Mouse (Mus musculus) ES-E14 (cell line): ENCODE measurements around the gene Gm7030. TPM values are rescaled to one million over a fixed set of nuclear protein-coding genes. Genes with fewer than 3 reads are reported as not detected.
"Not testable (repeated sequence)": the region's sequence is repeated elsewhere in the genome, so short reads cannot be mapped to it uniquely, and the experiment has no call there.

Source experiments
- DNase-seq: peaks from one replicate; pipeline ENCODE4 v3.0.0-alpha.2; 2013; ENCODE audit warnings: low read depth, low spot score
- H3K27ac ChIP-seq: 2 replicates; pipeline ENCODE4 v1.5.1; 2012; ENCODE audit warnings: low read depth, mild to moderate bottlenecking, low read length, moderate library complexity, mixed read lengths; ENCODE audit not compliant: poor library complexity, insufficient read depth, severe bottlenecking
- H3K36me3 ChIP-seq: 2 replicates; pipeline ENCODE4 v1.6.1; 2012; ENCODE audit warnings: mild to moderate bottlenecking, low read length, moderate library complexity, mixed read lengths; ENCODE audit not compliant: control insufficient read depth, poor library complexity, insufficient read depth, severe bottlenecking
- H3K4me1 ChIP-seq, 2 experiments: fragments of 150-350 bp in 1 of 2; sonication (generic) in 1 of 2; 2 replicates each; pipeline ENCODE4 v1.6.1; 2012; ENCODE audit warnings: low read length in 2 of 2, mild to moderate bottlenecking in 1 of 2, mixed read lengths in 1 of 2; ENCODE audit not compliant: control insufficient read depth in 2 of 2, insufficient read depth in 2 of 2, poor library complexity in 1 of 2
- H3K4me3 ChIP-seq, 2 experiments: fragments of 150-350 bp in 1 of 2; sonication (generic) in 1 of 2; 2 replicates each; pipeline ENCODE4 v1.5.1; 2012; ENCODE audit warnings: low read length in 2 of 2, low read depth in 1 of 2, mild to moderate bottlenecking in 1 of 2, mixed read lengths in 1 of 2; ENCODE audit not compliant: insufficient read depth in 1 of 2, poor library complexity in 1 of 2, severe bottlenecking in 1 of 2
- H3K9ac ChIP-seq: 2 replicates; pipeline ENCODE4 v1.6.1; 2012; ENCODE audit warnings: low read depth, mild to moderate bottlenecking, low read length, mixed read lengths; ENCODE audit not compliant: poor library complexity, insufficient read depth, severe bottlenecking
- H3K9me3 ChIP-seq: fragments of 150-350 bp; sonication (generic); 2 replicates; pipeline ENCODE4 v1.6.1; 2012; ENCODE audit warnings: low read depth, mild to moderate bottlenecking, low read length; ENCODE audit not compliant: control insufficient read depth, insufficient read depth
- CHD2 ChIP-seq: IDR thresholded peaks from 2 replicates; pipeline ENCODE4 v1.6.1; 2014; ENCODE audit warnings: mild to moderate bottlenecking, low read depth, low read length, inconsistent platforms
- MAFK ChIP-seq: IDR thresholded peaks from 2 replicates; pipeline ENCODE4 v1.6.1; 2014; ENCODE audit warnings: mild to moderate bottlenecking, low read depth, low read length, inconsistent platforms; ENCODE audit not compliant: insufficient read depth
- ZC3H11A ChIP-seq: IDR thresholded peaks from 2 replicates; pipeline ENCODE4 v1.6.1; 2012; ENCODE audit warnings: low read depth, mild to moderate bottlenecking, inconsistent platforms, low read length, borderline replicate concordance
- in situ Hi-C, 2 experiments: fragments of 600-800 bp; cut with MboI; formaldehyde crosslinking; loops; one replicate each; pipeline ENCODE4 v1.15.1; 2025; ENCODE audit warnings: low sequenced_read_pairs in 2 of 2, inconsistent platforms in 1 of 2; ENCODE audit not compliant: unreplicated experiment in 2 of 2
- total RNA-seq: library from RNA; depleted of rRNA; stranded (reverse); fragments of 300-350 nt; gene quantifications from 2 replicates; pipeline ENCODE4 v1.2.3, GENCODE M21; 2012

Gene Gm7030
- total RNA-seq, 1 experiment = not detected

GRCm38 (mm10) chr17:36121352-36122020, 7.7 kb downstream of the Gm7030 start, which contains the start of gene Gm19684:
Gene Gm19684 (plus strand): TSS chr17:36121678.
- in situ Hi-C loops = loop anchor here in 1 of 2 experiments (10.0 to 25.0 kb wide), 2 partner anchors 57 to 134 kb away; partner anchors contain the start of genes Gnl1 and Prr3
- H3K36me3 ChIP-seq, DNase-seq, H3K9me3 ChIP-seq, H3K9ac ChIP-seq, H3K4me3 ChIP-seq, H3K27ac ChIP-seq, H3K4me1 ChIP-seq: not testable (repeated sequence)
- peak; percentile 68; the same call in 1 of the 2 replicates for TF ChIP-seq MAFK
- TF ChIP-seq CHD2 = 0 out of 2 replicates have a peak, but pooled peaks have one; percentile 43

GRCm38 (mm10) chr17:36120839-36121238, 8.4 kb downstream of the Gm7030 start:
- not testable (repeated sequence) for H3K4me3 ChIP-seq, H3K4me1 ChIP-seq, H3K36me3 ChIP-seq, DNase-seq, H3K9me3 ChIP-seq, H3K9ac ChIP-seq, H3K27ac ChIP-seq
- in situ Hi-C loops = loop anchor here in 1 of 2 experiments (10.0 to 25.0 kb wide), 2 partner anchors 56 to 134 kb away; partner anchors contain the start of genes Gnl1 and Prr3

- H3K4me3 ChIP-seq, DNase-seq, H3K9me3 ChIP-seq, H3K36me3 ChIP-seq, H3K4me1 ChIP-seq, H3K9ac ChIP-seq, H3K27ac ChIP-seq: not testable (repeated sequence)
- in situ Hi-C loops = loop anchor here (10.0 to 25.0 kb wide), 2 partner anchors 122 to 129 kb away; partner anchors contain the start of genes Gnl1 (in 1 of the 2) and Prr3 (in 1 of the 2)
Observed at GRCm38 (mm10) chr17:36116545-36116944, 12.7 kb downstream of the Gm7030 start.

- H3K36me3 ChIP-seq, H3K4me3 ChIP-seq, H3K4me1 ChIP-seq, H3K9ac ChIP-seq, H3K27ac ChIP-seq, H3K9me3 ChIP-seq, DNase-seq: not testable (repeated sequence)
- in situ Hi-C loops = loop anchor here (10.0 to 25.0 kb wide), 2 partner anchors 119 to 127 kb away; partner anchors contain the start of genes Gnl1 (in 1 of the 2) and Prr3 (in 1 of the 2)
- TF ChIP-seq ZC3H11A = peak; percentile 7; the same call in 1 of the 2 replicates
Observed at GRCm38 (mm10) chr17:36113979-36114593, 15.1 kb downstream of the Gm7030 start.

GRCm38 (mm10) chr17:36111510-36111868, 17.7 kb downstream of the Gm7030 start:
- not testable (repeated sequence) for H3K9ac ChIP-seq, H3K9me3 ChIP-seq, DNase-seq, H3K36me3 ChIP-seq, H3K27ac ChIP-seq, H3K4me1 ChIP-seq
- peak overlapping the region; percentile 41 to 57 for H3K4me3 ChIP-seq
- in situ Hi-C loops = loop anchor here (10.0 to 25.0 kb wide), 2 partner anchors 117 to 124 kb away; partner anchors contain the start of genes Gnl1 (in 1 of the 2) and Prr3 (in 1 of the 2)
